Mouse (Mus musculus) kidney, postnatal 10 days (tissue): ENCODE measurements around the gene Igf2.

Source experiments
- DNase-seq: peaks from one replicate; pipeline ENCODE4 v3.0.0; 2021; ENCODE audit warnings: mixed read lengths

Igf2 gene

GRCm38 (mm10) chr7:142658681-142659180 lies 7.9 kb downstream of the Igf2 start:
- peak; percentile 29 for DNase-seq

- peak; percentile 36 for DNase-seq
Measured at GRCm38 (mm10) chr7:142657821-142658614, 8.6 kb downstream of the Igf2 start.

- DNase-seq: no peak
Measured at GRCm38 (mm10) chr7:142657341-142657791, 9.2 kb downstream of the Igf2 start.

- DNase-seq: no peak
Measured at GRCm38 (mm10) chr7:142656055-142656454, 10.6 kb downstream of the Igf2 start.

- no peak for DNase-seq
Measured at GRCm38 (mm10) chr7:142655633-142656032, 11.0 kb downstream of the Igf2 start.

GRCm38 (mm10) chr7:142653726-142654125 lies 12.9 kb downstream of the Igf2 start:
- no peak for DNase-seq

- no peak for DNase-seq
Measured at GRCm38 (mm10) chr7:142646676-142647075, 19.9 kb downstream of the Igf2 start.

GRCm38 (mm10) chr7:142645045-142645444 lies 21.6 kb downstream of the Igf2 start:
- no peak for DNase-seq

GRCm38 (mm10) chr7:142636178-142636577 lies 30.4 kb downstream of the Igf2 start:
- DNase-seq: no peak

- DNase-seq: no peak
Measured at GRCm38 (mm10) chr7:142630691-142631090, 35.9 kb downstream of the Igf2 start.

GRCm38 (mm10) chr7:142629806-142630205 lies 36.8 kb downstream of the Igf2 start:
- DNase-seq: no peak

- no peak for DNase-seq
Measured at GRCm38 (mm10) chr7:142622180-142622579, 44.4 kb downstream of the Igf2 start.

GRCm38 (mm10) chr7:142613077-142613476 lies 53.5 kb downstream of the Igf2 start:
- DNase-seq: no peak

GRCm38 (mm10) chr7:142610627-142611406 lies 55.8 kb downstream of the Igf2 start:
- DNase-seq: peak; percentile 61

- no peak for DNase-seq
Measured at GRCm38 (mm10) chr7:142600921-142601320, 65.7 kb downstream of the Igf2 start.
